Comparison of ENCODE assay signal across 11 mouse cellular contexts in the genomic region with DNA sequence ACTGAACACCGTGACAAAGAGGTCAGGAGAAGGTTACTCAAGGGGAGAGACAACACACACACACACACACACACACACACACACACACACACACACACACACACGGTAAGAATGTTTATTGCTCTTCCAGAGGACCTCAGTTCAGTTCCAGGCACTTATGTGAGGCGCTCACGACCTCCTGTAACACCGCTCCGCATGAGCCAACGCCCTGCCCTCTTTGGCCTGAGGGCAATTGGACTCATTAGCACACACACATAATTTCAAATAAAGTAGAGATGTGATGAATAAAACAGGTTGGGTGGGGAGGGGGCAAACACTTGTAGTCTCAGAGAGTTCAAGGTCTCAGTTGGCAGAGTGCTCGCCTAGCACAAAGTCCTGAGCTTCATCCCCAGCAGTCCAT. TPM values are rescaled to one million over a fixed set of nuclear protein-coding genes. Genes with fewer than 3 reads are reported as not detected.
DNase-seq lines count a peak whose midpoint lies in the region; ATAC-seq and TF ChIP-seq lines count a peak whose summit lies in the region.
"Had no signal": no experiment of that assay in that cellular context is flagged by ENCODE, and none has a peak within 500 bp of the region (broad histone marks: within the 10 kb centered on the region; RNA-seq: fewer than 3 reads in every experiment).

No protein-coding gene starts in this region.

- peaks cover 11% of the 10 kb centered on the region; the same call in 1 of the 2 replicates for H3K4me1 ChIP-seq in kidney, adult 2 months (ENCODE audit: control insufficient read depth, insufficient read depth, low read length)
- H3K4me1 ChIP-seq in E14TG2a.4 (replicated peaks; ENCODE audit: low read depth, low read length): peaks cover 71% of the 10 kb centered on the region
- peaks cover 35% of the 10 kb centered on the region for H3K4me1 ChIP-seq in limb, embryonic 12.5 days (replicated peaks)

- H3K4me2 ChIP-seq in limb, embryonic 12.5 days: no peak overlapping the region

- ATAC-seq in limb, embryonic 12.5 days (ENCODE audit: insufficient number of reproducible peaks, insufficient read depth, low FRiP score, low TSS enrichment, low read depth): no peak
- ATAC-seq: CD4-positive, CD25-positive, alpha-beta regulatory T cell, adult 4 months had no signal

- WGBS in kidney, adult 2 months: 49% methylated on average over 8 of the region's 8 CpGs
- WGBS in limb, embryonic 12.5 days: 69% methylated on average over 8 of the region's 8 CpGs

- no peak overlapping the region for H3K9ac ChIP-seq in limb, embryonic 12.5 days (replicated peaks)

- H3K36me3 ChIP-seq in kidney, adult 2 months (ENCODE audit: control insufficient read depth, insufficient read depth, low read length): no peaks in the 10 kb centered on the region
- H3K36me3 ChIP-seq in E14TG2a.4 (ENCODE audit: insufficient read depth, low read length): peaks cover 4% of the 10 kb centered on the region; the same call in 1 of the 2 replicates
- no peaks in the 10 kb centered on the region for H3K36me3 ChIP-seq in limb, embryonic 12.5 days

- no peak for TF ChIP-seq CTCF in kidney, adult 2 months (conservative IDR thresholded peaks at IDR 0.05; ENCODE audit: insufficient read depth, insufficient read length, low read depth, low read length)
- TF ChIP-seq CTCF in E14TG2a.4 (conservative IDR thresholded peaks at IDR 0.05; ENCODE audit: low read length): no peak

- intact Hi-C loops in left cerebral cortex, postnatal 10 days (cut with DNase I): no loop called here

- peak overlapping the region; percentile 80 for H3K27ac ChIP-seq in kidney, adult 2 months (ENCODE audit: insufficient read depth, low read depth, low read length)
- H3K27ac ChIP-seq in limb, embryonic 12.5 days: peak overlapping the region; percentile 12; the same call in 1 of the 2 replicates

- no peaks in the 10 kb centered on the region for H3K27me3 ChIP-seq in kidney, adult 2 months (replicated peaks; ENCODE audit: control insufficient read depth, insufficient read depth, low read length)
- no peaks in the 10 kb centered on the region for H3K27me3 ChIP-seq in E14TG2a.4 (ENCODE audit: insufficient read depth, low read length)
- no peaks in the 10 kb centered on the region for H3K27me3 ChIP-seq in limb, embryonic 12.5 days
- H3K27me3 ChIP-seq: megakaryocyte, embryonic 14.5 days had no signal

- H3K4me3 ChIP-seq in kidney, adult 2 months (ENCODE audit: insufficient read depth, low read depth, low read length): no peak overlapping the region
- peak overlapping the region; percentile 79 for H3K4me3 ChIP-seq in E14TG2a.4 (replicated peaks; ENCODE audit: low read length)
- H3K4me3 ChIP-seq in limb, embryonic 12.5 days (replicated peaks): no peak overlapping the region
- H3K4me3 ChIP-seq: megakaryocyte, embryonic 14.5 days had no signal

- TF ChIP-seq POLR2A in kidney, adult 2 months (IDR thresholded peaks at IDR 0.05; ENCODE audit: low read depth, low read length): no peak

- DNase-seq in kidney, adult 2 months: no peak
- no peak for DNase-seq in kidney, postnatal 36 days
- peak; percentile 78 for DNase-seq in ZHBTc4 (ENCODE audit: low read depth, low spot score)
- DNase-seq in left cerebral cortex, postnatal 10 days (ENCODE audit: extremely low spot score in 1 of 2, low spot score in 2 of 2): no peak
- no peak for DNase-seq in ovary, postnatal 10 days (ENCODE audit: low spot score)
- no peak for DNase-seq in retina, embryonic 14.5 days (ENCODE audit: low spot score)
- DNase-seq: cerebellum, postnatal 25 days had no signal

- no peaks in the 10 kb centered on the region for H3K9me3 ChIP-seq in E14TG2a.4 (ENCODE audit: low read length)
- no peaks in the 10 kb centered on the region; the same call in 1 of the 2 replicates for H3K9me3 ChIP-seq in limb, embryonic 12.5 days

RNA-seq across cellular contexts. Expression of gene Pcbp1, which starts 30.0 kb away (rescaled TPM):
- 165 and 166 TPM in 2 replicates for polyA plus RNA-seq in kidney, adult 2 months (2012; rRNA removed)
- polyA plus RNA-seq in limb, embryonic 12.5 days (2016; fragmentation: Nextera tagmentation; extraction: Ambion mirVana): 546 and 583 TPM in 2 replicates
- 100 to 1,000 TPM; 175 to 177 TPM for total RNA-seq in left cerebral cortex, postnatal 10 days (2021)

RNA-seq across cellular contexts. Expression of gene C87436, which starts 58.0 kb away (rescaled TPM):
- 15.1 and 15.3 TPM in 2 replicates for polyA plus RNA-seq in kidney, adult 2 months (2012; rRNA removed)
- polyA plus RNA-seq in limb, embryonic 12.5 days (2016; fragmentation: Nextera tagmentation; extraction: Ambion mirVana): 25.8 and 27.3 TPM in 2 replicates
- 10 to 100 TPM; 13.5 to 14.7 TPM for total RNA-seq in left cerebral cortex, postnatal 10 days (2021)
